ENCODE assay signal across 18 mouse cellular contexts in genomic region chr13:45189389-45189788, GRCm38 (mm10).
DNase-seq lines count a peak whose midpoint lies in the region; ATAC-seq and TF ChIP-seq lines count a peak whose summit lies in the region.
"Had no signal": no experiment of that assay in that cellular context is flagged by ENCODE, and none has a peak within 500 bp of the region (broad histone marks: within the 10 kb centered on the region; RNA-seq: fewer than 3 reads in every experiment).

No protein-coding gene starts in this region.

- no peaks in the 10 kb centered on the region for H3K27me3 ChIP-seq in heart, adult 2 months (ENCODE audit: control insufficient read depth, insufficient read depth, low read length)
- H3K27me3 ChIP-seq in midbrain, postnatal 0 days (ENCODE audit: insufficient read depth, low read length) = no peaks in the 10 kb centered on the region
- no peaks in the 10 kb centered on the region for H3K27me3 ChIP-seq in midbrain, embryonic 15.5 days (replicated peaks)
- H3K27me3 ChIP-seq in hindbrain, embryonic 16.5 days (replicated peaks; ENCODE audit: control insufficient read depth, insufficient read depth, low read length) = no peaks in the 10 kb centered on the region
- H3K27me3 ChIP-seq: limb, embryonic 15.5 days had no signal

- no peak overlapping the region for H3K9ac ChIP-seq in heart, adult 2 months (ENCODE audit: low read depth, low read length)
- no peak overlapping the region for H3K9ac ChIP-seq in midbrain, postnatal 0 days (replicated peaks; ENCODE audit: low read length, poor library complexity, severe bottlenecking)
- H3K9ac ChIP-seq in midbrain, embryonic 15.5 days = no peak overlapping the region
- H3K9ac ChIP-seq in hindbrain, embryonic 16.5 days (ENCODE audit: low read depth, low read length) = no peak overlapping the region
- H3K9ac ChIP-seq: limb, embryonic 15.5 days had no signal

- ATAC-seq in midbrain, postnatal 0 days (ENCODE audit: low FRiP score) = no peak
- no peak for ATAC-seq in midbrain, embryonic 15.5 days (replicated peaks)
- peak; percentile 65; the same call in 1 of the 2 replicates for ATAC-seq in hindbrain, embryonic 16.5 days
- ATAC-seq: CD4-positive, CD25-positive, alpha-beta regulatory T cell, adult 4 months had no signal

- no peaks in the 10 kb centered on the region for H3K4me1 ChIP-seq in heart, adult 2 months (ENCODE audit: control insufficient read depth, insufficient read depth, low read length)
- H3K4me1 ChIP-seq in midbrain, postnatal 0 days (ENCODE audit: insufficient read depth, low read length) = no peaks in the 10 kb centered on the region
- H3K4me1 ChIP-seq in midbrain, embryonic 15.5 days = peaks cover 8% of the 10 kb centered on the region
- peaks cover 7% of the 10 kb centered on the region; the same call in 1 of the 2 replicates for H3K4me1 ChIP-seq in hindbrain, embryonic 16.5 days (ENCODE audit: control insufficient read depth, insufficient read depth, low read depth, low read length)
- H3K4me1 ChIP-seq: megakaryocyte, embryonic 14.5 days had no signal

- no peak for DNase-seq in heart, adult 2 months
- no peak for DNase-seq in heart, postnatal 10 days
- DNase-seq in midbrain, postnatal 0 days (ENCODE audit: low spot score) = peak; percentile 62
- no peak for DNase-seq in right cerebral cortex, postnatal 10 days (ENCODE audit: low spot score in 2 of 2)
- no peak for DNase-seq in B cell, adult 2 months
- DNase-seq: adrenal gland, adult 2 months; gastrocnemius, postnatal 14 days; lung, postnatal 14 days; right cerebral cortex, postnatal 25 days had no signal

- TF ChIP-seq EP300 in heart, adult 2 months (IDR thresholded peaks at IDR 0.05; ENCODE audit: insufficient read depth, low read depth, low read length) = no peak

- 74% methylated on average over 6 of the region's 6 CpGs for WGBS in heart, adult 2 months
- WGBS in midbrain, postnatal 0 days = 27% methylated on average over 6 of the region's 6 CpGs
- 20% methylated on average over 6 of the region's 6 CpGs for WGBS in midbrain, embryonic 15.5 days
- 11% methylated on average over 6 of the region's 6 CpGs for WGBS in hindbrain, embryonic 16.5 days

- no peak overlapping the region for H3K4me2 ChIP-seq in midbrain, postnatal 0 days (ENCODE audit: low read depth, low read length, poor library complexity, severe bottlenecking)
- H3K4me2 ChIP-seq in midbrain, embryonic 15.5 days = no peak overlapping the region
- H3K4me2 ChIP-seq in hindbrain, embryonic 16.5 days (ENCODE audit: low read length) = no peak overlapping the region
- H3K4me2 ChIP-seq: limb, embryonic 15.5 days had no signal

- no peaks in the 10 kb centered on the region for H3K36me3 ChIP-seq in heart, adult 2 months (ENCODE audit: control insufficient read depth, insufficient read depth, low read length)
- no peaks in the 10 kb centered on the region for H3K36me3 ChIP-seq in midbrain, postnatal 0 days (ENCODE audit: insufficient read depth, low read length)
- no peaks in the 10 kb centered on the region for H3K36me3 ChIP-seq in midbrain, embryonic 15.5 days (replicated peaks)
- no peaks in the 10 kb centered on the region for H3K36me3 ChIP-seq in hindbrain, embryonic 16.5 days (ENCODE audit: control insufficient read depth, insufficient read depth, low read length)
- H3K36me3 ChIP-seq: G1E; limb, embryonic 15.5 days had no signal

- H3K27ac ChIP-seq in heart, adult 2 months = no peak overlapping the region
- H3K27ac ChIP-seq in midbrain, postnatal 0 days (ENCODE audit: low read depth, low read length) = no peak overlapping the region
- no peak overlapping the region for H3K27ac ChIP-seq in midbrain, embryonic 15.5 days
- H3K27ac ChIP-seq in hindbrain, embryonic 16.5 days (ENCODE audit: low read depth, low read length) = no peak overlapping the region
- H3K27ac ChIP-seq: layer of hippocampus, adult 2 months; limb, embryonic 15.5 days; stomach, postnatal 0 days had no signal

- H3K9me3 ChIP-seq in midbrain, postnatal 0 days (ENCODE audit: low read length) = no peaks in the 10 kb centered on the region
- H3K9me3 ChIP-seq in midbrain, embryonic 15.5 days = no peaks in the 10 kb centered on the region
- no peaks in the 10 kb centered on the region for H3K9me3 ChIP-seq in hindbrain, embryonic 16.5 days (ENCODE audit: control insufficient read depth, low read length)
- H3K9me3 ChIP-seq: G1E; limb, embryonic 15.5 days had no signal

- no peaks in the 10 kb centered on the region for H3K79me2 ChIP-seq in heart, adult 2 months (replicated peaks; ENCODE audit: control insufficient read depth, insufficient read depth, low read length)

- no peak overlapping the region for H3K4me3 ChIP-seq in heart, adult 2 months
- H3K4me3 ChIP-seq in midbrain, postnatal 0 days (ENCODE audit: low read depth, low read length) = no peak overlapping the region
- H3K4me3 ChIP-seq in midbrain, embryonic 15.5 days = no peak overlapping the region
- H3K4me3 ChIP-seq in hindbrain, embryonic 16.5 days (ENCODE audit: low read length) = no peak overlapping the region
- H3K4me3 ChIP-seq: layer of hippocampus, adult 2 months; limb, embryonic 15.5 days; megakaryocyte, embryonic 14.5 days; myocyte had no signal

- no peak for TF ChIP-seq POLR2A in heart, adult 2 months (IDR thresholded peaks at IDR 0.05; ENCODE audit: insufficient read depth, low read depth, low read length)

- TF ChIP-seq CTCF in heart, adult 2 months (IDR thresholded peaks at IDR 0.05) = 0 out of 2 replicates have a peak, but pooled peaks have one; percentile 2
- TF ChIP-seq CTCF in midbrain, postnatal 0 days (IDR thresholded peaks at IDR 0.05) = peak; percentile 35

- intact Hi-C loops in heart, adult 2 months (cut with DNase I) = no loop called here
- intact Hi-C loops in heart, postnatal 10 days (cut with DNase I) = no loop called here
